Mouse (Mus musculus) erythroblast, embryonic 14.5 days (primary cell): Measurements from ENCODE around the gene Lrrc32.

Source experiments
- GATA1 ChIP-seq: IDR thresholded peaks from 2 replicates; pipeline ENCODE4 v1.6.1; 2012; ENCODE audit warnings: low read length, inconsistent platforms, mixed read lengths
- TAL1 ChIP-seq: IDR thresholded peaks from 3 replicates; pipeline ENCODE4 v1.6.1; 2012; ENCODE audit warnings: low read length, inconsistent platforms, mixed read lengths

DNA sequence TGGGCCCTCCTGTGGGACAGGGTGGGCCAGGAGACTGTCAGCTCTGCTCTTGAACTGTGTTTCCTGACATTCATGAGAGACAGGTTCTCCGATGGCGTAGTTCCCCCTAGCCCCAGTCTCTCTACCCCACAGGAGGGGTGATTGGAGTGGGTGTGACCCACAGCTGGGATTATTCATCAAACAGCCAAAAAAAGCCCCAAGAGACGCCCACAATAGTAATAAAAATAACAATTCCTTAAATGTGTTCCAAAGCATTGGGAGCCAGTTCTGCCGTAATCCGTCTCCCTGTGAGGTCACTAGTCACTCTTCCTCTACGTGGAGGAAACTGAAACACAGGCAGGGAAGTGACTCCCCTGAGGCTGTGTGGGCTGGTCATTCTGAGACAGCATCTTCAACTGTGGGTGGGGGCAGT, 53.7 kb downstream of the Lrrc32 start:
- no peak for TF ChIP-seq GATA1
- no peak for TF ChIP-seq TAL1
